Mouse (Mus musculus): ENCODE results near the gene Auts2.

DNA sequence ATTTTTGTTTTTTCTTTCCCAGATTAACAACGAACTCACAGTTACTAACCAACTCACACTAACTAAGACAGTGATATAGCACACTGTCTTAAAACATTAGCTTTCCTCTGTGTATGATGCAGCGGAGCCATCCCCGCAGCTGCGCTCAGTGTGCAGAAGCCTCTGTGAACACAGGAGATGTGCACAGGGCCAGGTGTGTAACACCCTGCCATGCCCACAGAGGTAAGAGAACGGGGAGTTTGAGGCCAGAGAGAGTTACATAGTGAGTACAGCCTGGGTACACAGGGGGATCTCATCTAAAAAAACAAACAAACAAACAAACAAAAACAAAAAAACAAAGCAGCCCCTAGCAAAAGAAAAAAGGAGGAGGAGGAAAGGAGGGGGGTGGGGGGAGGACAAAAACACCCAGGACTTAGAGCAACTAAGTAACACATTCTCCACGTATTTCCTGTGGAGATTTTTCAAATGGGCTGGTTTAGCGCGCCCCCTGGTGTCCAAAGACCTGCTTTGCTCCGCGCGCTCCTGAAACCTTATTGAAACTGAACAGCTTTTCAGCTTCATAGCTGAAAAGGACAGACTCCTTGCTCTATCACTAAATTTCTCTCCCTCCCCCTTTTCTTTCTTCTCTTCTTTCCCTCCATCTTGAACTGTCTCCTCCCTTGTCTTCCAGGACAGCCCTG, 1115.3 kb downstream of the Auts2 start:
- TF ChIP-seq CTCF (conservative IDR thresholded peaks at IDR 0.05; ENCODE audit: insufficient read depth, insufficient read length, low read depth, low read length) (peak; percentile 75), POLR2A (IDR thresholded peaks at IDR 0.05; ENCODE audit: low read depth, low read length) (no peak)

All from kidney, adult 2 months (tissue).